Mouse (Mus musculus): ENCODE results near the gene Mto1. TPM values are rescaled to one million over a fixed set of nuclear protein-coding genes. Genes with fewer than 3 reads are reported as not detected.

The Mto1 gene
- polyA plus RNA-seq (2014; fragmentation: Illumina TruSeq; extraction: RNeasy Lipid Tissue Mini Kit (QIAGEN cat#74804); ENCODE audit: low replicate concordance): 15.0 TPM

DNA sequence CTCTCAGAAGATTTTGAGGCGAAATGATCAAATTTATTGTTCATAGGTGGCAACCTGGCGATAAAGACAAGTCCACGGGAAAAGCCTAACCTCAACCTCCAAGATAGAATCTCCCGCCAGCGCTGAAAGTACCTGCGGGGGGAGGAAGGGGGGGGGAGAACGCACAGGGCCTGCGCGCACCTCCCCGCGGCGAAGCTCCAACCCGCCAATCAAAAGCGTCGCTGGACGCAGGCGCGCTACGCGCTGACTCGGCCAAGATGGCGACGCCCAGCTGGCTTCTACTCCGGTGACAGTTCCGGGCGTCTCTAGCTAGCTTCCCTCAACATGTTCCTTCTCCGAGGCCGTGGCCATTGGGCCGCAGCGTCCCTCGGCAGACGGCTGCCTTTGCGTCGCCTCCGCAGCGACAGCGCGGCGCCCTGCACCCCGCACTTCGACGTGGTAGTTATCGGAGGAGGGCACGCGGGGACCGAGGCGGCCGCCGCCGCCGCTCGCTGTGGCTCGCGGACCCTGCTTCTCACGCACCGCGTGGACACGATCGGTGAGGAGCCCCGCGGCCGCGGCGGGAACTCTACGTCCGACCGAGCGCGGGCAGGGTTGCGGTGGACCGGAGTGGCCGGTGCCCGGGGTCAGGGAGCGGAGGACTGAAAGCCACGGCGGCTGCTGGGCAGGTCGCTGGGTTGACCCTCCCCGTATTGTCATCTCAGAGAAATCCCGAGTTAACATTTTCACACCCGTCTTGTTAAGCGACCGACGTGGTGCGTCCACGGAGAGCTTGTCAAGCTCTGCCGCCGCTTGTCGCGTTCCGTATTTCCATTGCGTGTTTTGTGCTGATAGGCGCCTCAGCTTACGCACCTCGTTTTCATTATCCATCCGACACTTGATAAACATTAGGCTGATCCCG is at the start of gene Mto1, which contains the start of gene Gm17324:
Mto1 (plus strand) TSS at position 236 of the 901 bp plus-strand sequence.
Gm17324 (minus strand) TSS at position 814 of the 901 bp plus-strand sequence.

DNA sequence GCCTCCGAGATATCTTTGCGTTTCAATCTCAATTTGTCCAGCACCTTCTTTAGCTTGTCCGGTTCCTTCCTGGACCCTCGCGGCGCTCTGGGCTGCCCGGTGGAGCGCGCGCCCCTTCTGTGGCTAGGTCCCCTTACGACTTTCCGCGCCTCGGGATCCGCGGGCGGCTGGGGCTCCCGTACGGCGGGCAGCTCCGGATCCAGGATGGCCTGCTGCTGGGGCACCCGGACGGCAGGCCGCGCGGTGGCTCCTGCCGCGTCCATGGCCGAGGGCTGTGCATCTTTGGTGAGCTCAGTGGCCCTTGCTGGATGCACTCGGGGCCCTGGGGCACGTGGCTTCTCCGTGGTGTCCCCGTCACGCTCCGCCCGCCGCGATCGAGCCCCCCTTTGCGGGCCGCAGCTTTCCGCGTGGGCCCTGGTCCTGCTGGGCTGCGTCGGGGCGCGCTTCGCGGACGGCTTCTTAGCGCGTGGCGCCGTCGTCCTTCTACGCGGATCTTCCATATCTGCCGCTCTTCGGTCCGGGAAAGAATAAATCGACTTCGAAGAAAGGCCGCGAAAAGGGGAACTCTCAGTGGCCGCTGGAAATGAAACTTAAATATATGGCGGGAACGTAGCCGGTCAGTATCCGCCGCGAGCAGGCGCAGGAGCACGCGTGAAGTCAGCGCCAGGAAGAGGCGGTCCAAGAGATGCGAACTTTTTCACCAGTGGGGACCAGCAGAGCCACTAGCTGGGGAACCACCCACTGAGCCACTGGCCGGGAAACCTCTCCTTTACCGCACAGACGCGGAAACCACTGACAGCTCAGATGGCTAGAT is 5.2 kb upstream of the Mto1 start, which contains the start of gene Cgas:
Cgas (minus strand) TSS at position 659 of the 814 bp plus-strand sequence.

DNA sequence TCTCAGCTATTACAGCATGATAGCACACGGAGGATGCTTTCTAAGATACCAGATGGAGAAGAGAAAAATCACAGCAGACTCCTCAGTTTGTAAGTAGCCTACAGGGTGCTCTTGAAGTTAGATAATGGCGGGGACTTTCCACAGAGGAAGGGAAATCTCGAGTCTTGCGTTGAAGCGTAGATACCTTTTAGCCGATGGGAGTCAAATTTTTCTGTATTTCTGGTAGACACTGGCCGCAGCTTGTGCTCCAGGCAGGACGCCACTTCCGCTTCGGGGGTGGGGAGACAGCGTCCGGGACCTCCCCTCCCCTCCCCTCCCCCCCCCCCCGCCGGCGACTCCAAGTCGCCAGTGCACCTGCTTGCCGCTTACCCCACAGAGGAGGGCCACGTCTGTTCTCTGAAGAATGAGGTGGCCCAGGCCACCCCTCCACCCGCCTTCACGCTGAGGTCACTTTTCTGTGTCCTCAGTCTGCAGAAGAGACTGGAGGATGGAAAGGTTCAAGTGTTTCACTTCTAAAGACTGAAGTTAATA is 40.9 kb downstream of the Mto1 start, which contains the start of gene Eef1a1:
Eef1a1 (minus strand) TSS at position 262 of the 531 bp plus-strand sequence.

Other genes starting within 250 kb of the Mto1 start
- gene Gsta1, start 217.6 kb upstream of the Mto1 start, polyA plus RNA-seq (2014; fragmentation: Illumina TruSeq; extraction: RNeasy Lipid Tissue Mini Kit (QIAGEN cat#74804); ENCODE audit: low replicate concordance): 3,308 TPM
- gene Gm3776, start 191.1 kb upstream of the Mto1 start, polyA plus RNA-seq (2014; fragmentation: Illumina TruSeq; extraction: RNeasy Lipid Tissue Mini Kit (QIAGEN cat#74804); ENCODE audit: low replicate concordance): 238 TPM
- 2.2 TPM for gene Gm10639, start 158.3 kb upstream of the Mto1 start, polyA plus RNA-seq (2014; fragmentation: Illumina TruSeq; extraction: RNeasy Lipid Tissue Mini Kit (QIAGEN cat#74804); ENCODE audit: low replicate concordance)
- gene Omt2a, start 133.4 kb upstream of the Mto1 start, polyA plus RNA-seq (2014; fragmentation: Illumina TruSeq; extraction: RNeasy Lipid Tissue Mini Kit (QIAGEN cat#74804); ENCODE audit: low replicate concordance): not detected
- not detected for gene Omt2b, start 120.6 kb upstream of the Mto1 start, polyA plus RNA-seq (2014; fragmentation: Illumina TruSeq; extraction: RNeasy Lipid Tissue Mini Kit (QIAGEN cat#74804); ENCODE audit: low replicate concordance)
- 10.9 TPM for gene Gsta2, start 92.4 kb upstream of the Mto1 start, polyA plus RNA-seq (2014; fragmentation: Illumina TruSeq; extraction: RNeasy Lipid Tissue Mini Kit (QIAGEN cat#74804); ENCODE audit: low replicate concordance)
- not detected for gene Dppa5a, start 80.0 kb upstream of the Mto1 start, polyA plus RNA-seq (2014; fragmentation: Illumina TruSeq; extraction: RNeasy Lipid Tissue Mini Kit (QIAGEN cat#74804); ENCODE audit: low replicate concordance)
- 0.33 TPM for gene Ooep, start 69.5 kb upstream of the Mto1 start, polyA plus RNA-seq (2014; fragmentation: Illumina TruSeq; extraction: RNeasy Lipid Tissue Mini Kit (QIAGEN cat#74804); ENCODE audit: low replicate concordance)
- 0.93 TPM for gene Ddx43, start 52.4 kb upstream of the Mto1 start, polyA plus RNA-seq (2014; fragmentation: Illumina TruSeq; extraction: RNeasy Lipid Tissue Mini Kit (QIAGEN cat#74804); ENCODE audit: low replicate concordance)
- gene Cgas, start 5.0 kb upstream of the Mto1 start, polyA plus RNA-seq (2014; fragmentation: Illumina TruSeq; extraction: RNeasy Lipid Tissue Mini Kit (QIAGEN cat#74804); ENCODE audit: low replicate concordance): 5.0 TPM
- not detected for gene Gm17324, start 578 bp downstream of the Mto1 start, polyA plus RNA-seq (2014; fragmentation: Illumina TruSeq; extraction: RNeasy Lipid Tissue Mini Kit (QIAGEN cat#74804); ENCODE audit: low replicate concordance)
- 2,378 TPM for gene Eef1a1, start 40.9 kb downstream of the Mto1 start, polyA plus RNA-seq (2014; fragmentation: Illumina TruSeq; extraction: RNeasy Lipid Tissue Mini Kit (QIAGEN cat#74804); ENCODE audit: low replicate concordance)
- gene Slc17a5, start 139.8 kb downstream of the Mto1 start, polyA plus RNA-seq (2014; fragmentation: Illumina TruSeq; extraction: RNeasy Lipid Tissue Mini Kit (QIAGEN cat#74804); ENCODE audit: low replicate concordance): 19.1 TPM
- 0.63 TPM for gene Cd109, start 167.3 kb downstream of the Mto1 start, polyA plus RNA-seq (2014; fragmentation: Illumina TruSeq; extraction: RNeasy Lipid Tissue Mini Kit (QIAGEN cat#74804); ENCODE audit: low replicate concordance)

All from small intestine, adult 10 weeks (tissue).